Mouse (Mus musculus): ENCODE measurements around the gene Tmem176a.
A peak's percentile ranks its signal among the peaks of the same experiment; 100 is the strongest.

Tmem176a gene

DNA sequence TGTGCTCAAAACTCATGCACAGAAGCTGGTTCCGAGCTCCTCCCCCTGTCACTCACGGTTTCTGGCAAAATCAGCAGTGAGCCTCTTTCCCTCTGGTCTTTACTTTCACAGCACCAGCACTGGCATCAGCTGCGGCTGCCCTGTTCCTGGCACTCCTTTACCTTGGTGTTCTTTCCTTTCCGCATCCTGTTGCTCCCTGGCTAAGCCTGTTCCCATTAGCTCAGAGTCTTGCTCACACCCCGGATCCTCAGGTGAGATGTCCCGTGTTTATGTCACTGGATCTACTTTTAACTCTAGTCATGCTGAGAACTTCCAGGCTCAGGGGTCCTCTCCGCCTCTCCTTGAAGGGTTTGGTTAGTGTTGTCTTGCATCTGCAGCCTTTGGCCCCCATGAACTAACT is 3.2 kb upstream of the Tmem176a start:
- H3K4me1 ChIP-seq (replicated peaks; ENCODE audit: low read depth, low read length), result no peaks in the 10 kb centered on the region
- H3K36me3 ChIP-seq (ENCODE audit: insufficient read depth, low read length), result no peaks in the 10 kb centered on the region
- TF ChIP-seq CTCF (conservative IDR thresholded peaks at IDR 0.05; ENCODE audit: low read length) (no peak), NANOG (IDR thresholded peaks at IDR 0.05; ENCODE audit: borderline replicate concordance, low read length) (no peak), POU5F1 (IDR thresholded peaks at IDR 0.05; ENCODE audit: borderline replicate concordance, low read length) (no peak)
- H3K4me3 ChIP-seq (replicated peaks; ENCODE audit: low read length), result no peak overlapping the region
- H3K27me3 ChIP-seq (ENCODE audit: insufficient read depth, low read length), result peaks cover 50% of the 10 kb centered on the region
- peaks cover 24% of the 10 kb centered on the region for H3K9me3 ChIP-seq (ENCODE audit: low read length)

DNA sequence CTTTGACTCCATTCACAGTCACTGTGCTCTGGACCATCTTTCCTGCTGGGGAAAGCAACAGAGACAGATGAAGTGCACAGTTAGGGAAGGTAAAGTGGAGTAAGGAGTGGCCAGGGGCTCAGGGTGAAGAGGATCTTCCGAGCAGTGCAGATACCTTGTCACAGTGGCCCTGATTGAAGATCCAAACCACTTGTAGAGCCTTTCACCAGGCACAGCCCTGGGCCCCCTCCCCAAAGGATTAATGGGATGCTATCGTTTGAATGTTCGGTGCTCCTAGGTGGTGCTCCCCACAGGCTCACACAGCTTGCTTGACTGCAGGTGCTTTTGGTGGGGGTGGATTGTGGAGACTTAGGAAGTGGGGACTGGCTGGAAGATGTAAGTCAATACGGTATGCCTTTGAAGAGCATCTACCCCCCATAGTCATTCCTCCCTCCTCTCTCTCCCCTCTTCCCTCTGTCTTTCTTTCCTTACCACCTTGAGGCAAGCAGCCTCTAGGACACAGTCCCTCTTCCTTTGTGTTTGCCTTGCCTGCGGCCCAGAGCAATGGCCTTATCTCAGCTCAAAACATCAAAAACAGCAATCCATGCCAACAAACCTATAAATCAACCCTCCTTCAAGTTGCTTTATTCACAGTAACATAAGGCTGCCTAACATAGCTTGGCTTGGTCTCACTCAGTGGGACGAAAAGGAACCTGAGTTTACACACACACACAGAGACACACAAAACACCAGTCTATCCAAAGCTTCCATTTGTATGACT is 2.2 kb upstream of the Tmem176a start:
- TF ChIP-seq CTCF (conservative IDR thresholded peaks at IDR 0.05; ENCODE audit: low read length) (no peak), NANOG (IDR thresholded peaks at IDR 0.05; ENCODE audit: borderline replicate concordance, low read length) (no peak), POU5F1 (IDR thresholded peaks at IDR 0.05; ENCODE audit: borderline replicate concordance, low read length) (no peak)
- Histone ChIP-seq H3K27me3 (ENCODE audit: insufficient read depth, low read length) (peaks cover 52% of the 10 kb centered on the region), H3K9me3 (ENCODE audit: low read length) (peaks cover 14% of the 10 kb centered on the region), H3K4me3 (replicated peaks; ENCODE audit: low read length) (no peak overlapping the region), H3K4me1 (replicated peaks; ENCODE audit: low read depth, low read length) (no peaks in the 10 kb centered on the region), H3K36me3 (ENCODE audit: insufficient read depth, low read length) (no peaks in the 10 kb centered on the region)

DNA sequence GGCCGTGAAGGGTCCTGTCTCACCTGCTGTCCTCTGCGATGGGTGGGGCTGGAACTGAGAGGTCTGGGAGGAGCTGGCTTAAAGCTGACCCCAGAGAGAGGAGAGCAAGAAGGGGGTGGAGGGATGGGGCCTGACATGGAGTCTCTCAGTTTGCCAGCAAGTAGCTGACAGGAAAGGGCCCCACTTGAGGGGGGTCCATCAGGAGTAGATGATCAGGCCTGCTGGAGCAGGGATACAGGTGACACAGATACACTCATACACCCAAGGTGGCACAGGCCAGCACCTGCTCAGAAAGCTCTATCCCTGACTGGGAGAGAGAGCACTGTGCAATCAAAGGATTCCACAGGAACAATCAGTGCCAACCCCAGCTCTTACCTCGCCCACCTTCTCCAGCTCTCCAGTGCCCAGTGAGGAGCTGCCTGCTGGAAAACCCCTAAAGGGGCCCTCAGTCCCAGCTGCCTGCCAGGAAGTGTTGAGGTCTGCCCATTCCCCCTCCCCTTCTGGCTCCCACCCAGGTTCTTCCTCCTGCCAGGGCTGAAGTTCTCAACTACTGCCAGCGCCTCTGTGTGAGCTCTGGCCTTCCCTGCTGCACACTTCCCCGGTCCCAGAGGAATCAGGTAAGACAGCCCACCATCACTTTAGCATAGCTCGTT is 380 bp downstream of the Tmem176a start, which contains the start of gene Tmem176b:
TSS of gene Tmem176b (minus strand) at position 524 of the 653 bp plus-strand sequence.
- H3K9me3 ChIP-seq (ENCODE audit: low read length), result no peaks in the 10 kb centered on the region
- H3K27me3 ChIP-seq (ENCODE audit: insufficient read depth, low read length), result peaks cover 44% of the 10 kb centered on the region
- TF ChIP-seq NANOG (IDR thresholded peaks at IDR 0.05; ENCODE audit: borderline replicate concordance, low read length) (no peak), CTCF (conservative IDR thresholded peaks at IDR 0.05; ENCODE audit: low read length) (no peak), POU5F1 (IDR thresholded peaks at IDR 0.05; ENCODE audit: borderline replicate concordance, low read length) (no peak)
- no peaks in the 10 kb centered on the region for H3K36me3 ChIP-seq (ENCODE audit: insufficient read depth, low read length)
- no peak within 1 kb of the TSS for H3K4me3 ChIP-seq (replicated peaks; ENCODE audit: low read length)
- H3K4me1 ChIP-seq (replicated peaks; ENCODE audit: low read depth, low read length), result no peaks in the 10 kb centered on the region

DNA sequence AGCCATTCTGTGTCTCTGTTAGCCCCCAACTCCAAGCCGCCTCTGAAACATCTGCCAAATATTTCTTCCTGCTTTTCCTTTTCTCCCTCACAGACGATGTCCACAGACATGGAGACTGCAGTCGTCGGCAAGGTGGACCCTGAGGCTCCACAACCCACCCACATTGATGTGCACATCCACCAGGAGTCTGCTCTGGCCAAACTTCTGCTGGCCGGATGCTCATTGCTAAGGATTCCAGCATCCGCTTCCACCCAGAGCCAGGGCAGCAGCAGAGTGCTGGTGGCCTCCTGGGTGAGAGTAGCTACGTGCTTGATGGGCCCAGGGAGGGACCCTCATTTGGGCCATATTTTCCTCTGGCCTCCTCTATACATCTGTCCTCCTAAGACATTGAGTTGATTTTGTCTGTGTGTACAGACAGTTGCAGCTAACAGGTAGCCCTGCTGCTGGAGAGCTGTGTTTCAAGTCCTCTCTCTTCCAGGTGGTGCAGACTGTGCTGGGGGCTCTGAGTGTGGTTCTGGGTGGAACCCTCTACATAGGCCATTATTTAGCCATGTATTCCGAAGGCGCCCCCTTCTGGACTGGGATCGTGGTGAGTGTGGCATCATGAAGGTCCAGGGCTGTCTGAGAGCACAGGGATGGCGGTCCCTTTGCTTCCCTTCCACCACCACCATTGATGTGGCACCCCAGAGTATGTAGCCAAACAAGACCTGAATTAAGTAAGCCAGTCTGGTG is 1.6 kb downstream of the Tmem176a start:
- no peaks in the 10 kb centered on the region for H3K9me3 ChIP-seq (ENCODE audit: low read length)
- no peaks in the 10 kb centered on the region for H3K36me3 ChIP-seq (ENCODE audit: insufficient read depth, low read length)
- no peaks in the 10 kb centered on the region for H3K4me1 ChIP-seq (replicated peaks; ENCODE audit: low read depth, low read length)
- no peak overlapping the region for H3K4me3 ChIP-seq (replicated peaks; ENCODE audit: low read length)
- H3K27me3 ChIP-seq (ENCODE audit: insufficient read depth, low read length), result peaks cover 41% of the 10 kb centered on the region
- no peak for TF ChIP-seq NANOG (IDR thresholded peaks at IDR 0.05; ENCODE audit: borderline replicate concordance, low read length)
- 0 out of 2 replicates have a peak, but pooled peaks have one; percentile 9 for TF ChIP-seq CTCF (conservative IDR thresholded peaks at IDR 0.05; ENCODE audit: low read length)

GRCm38 (mm10) chr6:48845086-48845485 is 4.4 kb downstream of the Tmem176a start:
- H3K9me3 ChIP-seq (ENCODE audit: low read length), result no peaks in the 10 kb centered on the region
- no peaks in the 10 kb centered on the region for H3K4me1 ChIP-seq (replicated peaks; ENCODE audit: low read depth, low read length)
- no peak overlapping the region for H3K4me3 ChIP-seq (replicated peaks; ENCODE audit: low read length)
- H3K27me3 ChIP-seq (ENCODE audit: insufficient read depth, low read length), result peaks cover 32% of the 10 kb centered on the region
- no peaks in the 10 kb centered on the region for H3K36me3 ChIP-seq (ENCODE audit: insufficient read depth, low read length)
- TF ChIP-seq NANOG (IDR thresholded peaks at IDR 0.05; ENCODE audit: borderline replicate concordance, low read length), result no peak
- no peak for TF ChIP-seq POU5F1 (IDR thresholded peaks at IDR 0.05; ENCODE audit: borderline replicate concordance, low read length)
- TF ChIP-seq CTCF (conservative IDR thresholded peaks at IDR 0.05; ENCODE audit: low read length), result no peak

- Histone ChIP-seq H3K4me1 (replicated peaks; ENCODE audit: low read depth, low read length) (peaks cover 15% of the 10 kb centered on the region), H3K36me3 (ENCODE audit: insufficient read depth, low read length) (no peaks in the 10 kb centered on the region), H3K9me3 (ENCODE audit: low read length) (no peaks in the 10 kb centered on the region), H3K4me3 (replicated peaks; ENCODE audit: low read length) (peak overlapping the region; percentile 61), H3K27me3 (ENCODE audit: insufficient read depth, low read length) (peaks cover 3% of the 10 kb centered on the region; the same call in 1 of the 2 replicates)
- TF ChIP-seq POU5F1 (IDR thresholded peaks at IDR 0.05; ENCODE audit: borderline replicate concordance, low read length) (no peak), CTCF (conservative IDR thresholded peaks at IDR 0.05; ENCODE audit: low read length) (no peak), NANOG (IDR thresholded peaks at IDR 0.05; ENCODE audit: borderline replicate concordance, low read length) (no peak)
Measured at GRCm38 (mm10) chr6:48851820-48852491, 11.2 kb downstream of the Tmem176a start.

DNA sequence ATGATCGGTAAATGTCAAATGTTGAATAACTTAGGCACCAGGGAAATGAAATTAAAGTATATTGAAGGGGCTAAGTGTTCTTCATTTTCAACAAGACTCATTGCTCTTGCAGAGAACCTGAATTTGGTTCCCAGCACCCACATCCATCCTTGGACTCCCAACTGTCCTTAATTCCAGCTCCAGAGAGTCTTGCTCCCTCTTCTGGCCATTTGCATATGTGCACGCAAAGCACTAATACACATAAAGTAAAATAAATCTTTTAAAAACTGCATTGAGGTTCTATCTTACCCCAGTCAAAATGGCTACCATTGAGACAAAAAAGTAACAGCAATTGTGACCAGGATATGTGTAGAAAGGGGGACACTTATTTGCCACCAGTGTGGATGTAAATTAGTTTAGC is 13.4 kb downstream of the Tmem176a start:
- H3K9me3 ChIP-seq (ENCODE audit: low read length), result no peaks in the 10 kb centered on the region
- H3K4me1 ChIP-seq (replicated peaks; ENCODE audit: low read depth, low read length), result peaks cover 25% of the 10 kb centered on the region
- TF ChIP-seq POU5F1 (IDR thresholded peaks at IDR 0.05; ENCODE audit: borderline replicate concordance, low read length), result no peak
- TF ChIP-seq CTCF (conservative IDR thresholded peaks at IDR 0.05; ENCODE audit: low read length), result peak; percentile 61
- TF ChIP-seq NANOG (IDR thresholded peaks at IDR 0.05; ENCODE audit: borderline replicate concordance, low read length), result no peak
- H3K4me3 ChIP-seq (replicated peaks; ENCODE audit: low read length), result no peak overlapping the region
- no peaks in the 10 kb centered on the region for H3K36me3 ChIP-seq (ENCODE audit: insufficient read depth, low read length)
- peaks cover 3% of the 10 kb centered on the region; the same call in 1 of the 2 replicates for H3K27me3 ChIP-seq (ENCODE audit: insufficient read depth, low read length)

All from E14TG2a.4 (cell line).